Mouse (Mus musculus) liver, embryonic 14.5 days (tissue): ENCODE measurements at regions not wholly inside any gene's neighbourhood (a gene's known extent, or its start where the extent isn't known, plus 50 kb on each side); places are given as distances from the start of the nearest gene placed in this dataset.

Source experiments
- CTCF ChIP-seq: IDR thresholded peaks from 2 replicates; pipeline ENCODE4 v1.5.1; 2016; ENCODE audit warnings: antibody characterized with exemption, low read depth, control low read depth
- EP300 ChIP-seq: IDR thresholded peaks from 2 replicates; pipeline ENCODE4 v1.6.1; 2016; ENCODE audit warnings: antibody characterized with exemption, low read depth

- TF ChIP-seq CTCF (no peak), EP300 (no peak)
These were observed 205.7 kb upstream of the Tyrp1 start for GRCm38 (mm10) chr4:80628271-80628670.
